Mouse (Mus musculus) testis, adult 2 months (tissue): Measurements from ENCODE around the gene S1pr1. TPM values are rescaled to one million over a fixed set of nuclear protein-coding genes. Genes with fewer than 3 reads are reported as not detected.

Experiments
- H3K27ac ChIP-seq: fragments of 200-500 bp; 2 replicates; pipeline ENCODE4 v1.5.1; 2012; ENCODE audit warnings: low read depth, low read length; ENCODE audit not compliant: control insufficient read depth, insufficient read depth
- H3K27me3 ChIP-seq: fragments of 200-500 bp; 2 replicates; pipeline ENCODE4 v1.6.1; 2012; ENCODE audit warnings: mild to moderate bottlenecking, low read length, moderate library complexity; ENCODE audit not compliant: control insufficient read depth, insufficient read depth
- H3K36me3 ChIP-seq: fragments of 200-500 bp; 2 replicates; pipeline ENCODE4 v1.6.1; 2012; ENCODE audit warnings: mild to moderate bottlenecking, low read length; ENCODE audit not compliant: control insufficient read depth, insufficient read depth
- H3K4me1 ChIP-seq: fragments of 200-500 bp; 2 replicates; pipeline ENCODE4 v1.6.1; 2012; ENCODE audit warnings: low read length; ENCODE audit not compliant: control insufficient read depth, insufficient read depth
- H3K4me3 ChIP-seq: fragments of 200-500 bp; 2 replicates; pipeline ENCODE4 v1.5.1; 2012; ENCODE audit warnings: low read depth, mild to moderate bottlenecking, low read length, moderate library complexity, mixed read lengths; ENCODE audit not compliant: control insufficient read depth
- CTCF ChIP-seq: fragments of 200-500 bp; IDR thresholded peaks from 2 replicates; pipeline ENCODE4 v1.5.1; 2012; ENCODE audit warnings: low read depth, mild to moderate bottlenecking, inconsistent platforms, low read length, moderate library complexity; ENCODE audit not compliant: control insufficient read depth, insufficient read depth, insufficient replicate concordance
- POLR2A ChIP-seq: fragments of 200-500 bp; IDR thresholded peaks from 2 replicates; pipeline ENCODE4 v1.6.1; 2012; ENCODE audit warnings: low read depth, mild to moderate bottlenecking, inconsistent platforms, low read length, moderate library complexity; ENCODE audit not compliant: control insufficient read depth
- polyA plus RNA-seq: library from polyadenylated mRNA; depleted of rRNA; stranded (reverse); fragments of >200 nt; gene quantifications from 2 replicates; pipeline ENCODE4 v1.2.3, GENCODE M21; 2012

The S1pr1 gene
- polyA plus RNA-seq, 1 experiment = 2.1 TPM

DNA sequence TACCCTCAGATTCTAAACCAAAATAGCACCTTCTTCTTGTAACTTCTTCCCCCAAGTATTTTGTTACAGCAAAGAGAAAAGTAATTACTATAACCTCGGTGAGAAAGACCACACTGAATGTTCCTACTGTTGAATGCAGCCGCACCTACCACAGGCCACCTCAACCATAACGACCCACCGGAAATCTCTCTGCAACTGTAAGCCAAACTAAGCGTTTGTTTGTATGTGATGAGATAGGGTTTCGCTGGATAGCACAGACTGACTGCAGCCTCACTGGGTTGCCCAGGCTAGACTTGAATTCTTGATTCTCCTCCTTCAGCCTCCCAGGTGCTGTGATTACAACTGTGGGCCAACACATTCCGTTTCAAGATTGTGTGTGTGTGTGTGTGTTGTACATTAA, 15.5 kb upstream of the S1pr1 start:
- no peaks in the 10 kb centered on the region for H3K4me1 ChIP-seq
- no peak overlapping the region for H3K4me3 ChIP-seq
- TF ChIP-seq CTCF = no peak
- TF ChIP-seq POLR2A = no peak
- H3K27ac ChIP-seq = no peak overlapping the region
- H3K36me3 ChIP-seq = no peaks in the 10 kb centered on the region
- no peaks in the 10 kb centered on the region for H3K27me3 ChIP-seq

DNA sequence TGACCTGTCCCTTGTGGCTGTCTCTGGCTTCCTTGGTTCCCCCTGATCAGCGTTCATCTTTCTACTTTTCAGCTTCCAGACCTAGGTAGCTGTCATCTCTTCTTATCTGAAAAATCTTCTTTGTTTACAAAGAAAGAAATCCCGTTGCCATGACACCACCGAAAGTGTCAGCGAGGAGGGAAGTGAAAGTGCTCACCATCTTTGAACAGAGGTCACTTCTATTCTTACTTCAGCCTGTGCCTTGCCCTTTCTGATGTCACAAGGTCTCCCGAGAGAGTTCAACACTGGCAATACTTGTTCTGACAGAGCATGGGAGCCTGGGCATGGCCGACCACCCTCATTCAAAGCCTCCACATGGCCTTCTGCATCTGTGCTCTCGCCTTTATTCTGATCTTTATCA, 14.3 kb upstream of the S1pr1 start:
- Histone ChIP-seq H3K27ac (no peak overlapping the region), H3K36me3 (no peaks in the 10 kb centered on the region), H3K27me3 (no peaks in the 10 kb centered on the region), H3K4me3 (no peak overlapping the region), H3K4me1 (no peaks in the 10 kb centered on the region)
- TF ChIP-seq CTCF (no peak), POLR2A (no peak)

DNA sequence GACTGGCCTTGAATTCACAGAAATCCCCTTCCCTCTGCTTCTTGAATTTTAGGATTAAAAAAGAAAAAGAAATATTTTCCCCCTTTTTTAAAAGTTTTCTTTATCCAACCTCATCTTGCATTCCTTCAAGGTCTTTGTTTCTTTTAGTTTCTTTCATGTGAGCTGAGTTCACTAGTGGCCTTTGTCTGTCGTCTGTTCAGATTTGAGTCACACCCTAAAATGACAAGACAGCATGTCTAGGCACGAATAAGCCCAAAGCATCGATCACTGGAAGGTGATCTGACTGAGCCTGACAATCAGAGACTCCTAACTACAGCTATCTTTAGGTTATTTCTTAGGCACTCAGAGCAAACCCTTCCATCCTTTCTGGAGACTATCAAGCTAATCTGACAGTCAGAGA, 13.3 kb upstream of the S1pr1 start:
- no peak for TF ChIP-seq POLR2A
- no peak for TF ChIP-seq CTCF
- Histone ChIP-seq H3K4me1 (no peaks in the 10 kb centered on the region), H3K36me3 (no peaks in the 10 kb centered on the region), H3K27me3 (no peaks in the 10 kb centered on the region), H3K27ac (no peak overlapping the region), H3K4me3 (no peak overlapping the region)

DNA sequence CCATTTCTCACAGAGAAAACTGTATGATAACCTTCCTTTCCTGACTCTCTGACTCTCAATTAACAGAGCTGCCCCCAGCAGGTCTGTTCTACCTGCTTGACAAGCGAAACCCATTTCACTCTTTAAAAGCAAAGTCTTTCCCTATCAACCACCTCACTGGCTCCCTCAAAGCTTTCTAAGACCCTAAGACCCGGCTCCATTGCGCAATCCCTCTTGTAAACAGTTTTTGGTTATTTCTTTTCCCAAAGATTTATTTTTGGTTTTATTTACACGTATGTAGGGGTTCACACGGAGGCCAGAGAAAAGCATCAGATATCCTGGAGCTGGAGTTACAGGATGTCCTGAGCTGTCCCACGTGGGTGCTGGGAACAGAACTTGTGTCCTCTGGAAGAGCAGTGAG, 4.0 kb upstream of the S1pr1 start:
- H3K36me3 ChIP-seq = no peaks in the 10 kb centered on the region
- no peak overlapping the region for H3K27ac ChIP-seq
- TF ChIP-seq POLR2A = no peak
- no peak for TF ChIP-seq CTCF
- peaks cover 7% of the 10 kb centered on the region for H3K27me3 ChIP-seq
- H3K4me3 ChIP-seq = no peak overlapping the region
- peaks cover 9% of the 10 kb centered on the region for H3K4me1 ChIP-seq

DNA sequence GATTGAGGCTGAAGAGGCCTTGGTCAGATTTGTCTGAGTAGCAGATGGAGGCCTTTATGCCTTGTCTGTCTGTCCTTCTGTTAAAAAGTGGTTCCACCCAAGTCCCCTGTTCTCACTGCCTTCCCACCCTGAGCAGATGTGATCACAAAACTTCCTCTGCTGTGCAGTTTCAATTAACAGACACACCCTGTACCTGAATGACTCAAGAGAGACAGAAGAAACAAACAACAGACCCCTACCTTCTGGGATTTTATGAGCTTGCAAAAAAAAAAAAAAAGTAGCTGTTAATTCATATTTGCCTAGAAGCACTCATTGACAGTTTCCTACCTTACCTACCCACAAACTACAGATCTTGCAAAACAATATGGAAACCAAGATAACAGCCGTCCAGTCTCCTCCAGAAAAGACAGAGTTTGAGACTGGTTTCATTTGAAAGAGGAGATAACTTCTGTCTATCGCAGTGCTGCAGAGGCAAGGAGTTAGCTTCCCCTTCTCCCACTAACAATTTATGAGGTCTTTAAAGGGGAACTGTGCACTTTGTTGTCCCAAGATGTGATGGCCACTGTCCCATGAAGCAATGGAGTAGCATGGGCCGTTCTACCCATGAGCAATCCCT, 1.1 kb upstream of the S1pr1 start:
- H3K4me1 ChIP-seq = peaks cover 13% of the 10 kb centered on the region
- TF ChIP-seq CTCF (no peak), POLR2A (no peak)
- no peak overlapping the region for H3K4me3 ChIP-seq
- H3K27me3 ChIP-seq = peaks cover 7% of the 10 kb centered on the region
- H3K27ac ChIP-seq = no peak overlapping the region
- no peaks in the 10 kb centered on the region for H3K36me3 ChIP-seq

DNA sequence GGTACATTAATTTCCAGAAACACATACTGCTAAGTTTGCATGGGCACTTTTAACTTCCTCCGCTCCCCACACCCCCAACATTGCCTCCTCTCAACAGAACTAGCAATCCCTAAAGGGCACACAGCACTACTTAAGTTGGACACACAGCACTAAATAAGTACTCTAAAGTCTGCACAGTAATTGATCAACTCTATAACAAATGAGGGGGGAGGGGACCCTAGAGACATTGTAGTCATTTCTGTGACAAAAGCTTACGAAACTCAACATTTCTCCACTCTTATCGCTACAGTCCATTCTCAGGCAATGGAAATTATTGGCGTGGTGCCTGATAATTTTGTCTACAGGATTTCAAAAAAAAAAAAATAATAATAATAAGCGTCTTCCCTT, 830 bp downstream of the S1pr1 start:
- peak overlapping the region; percentile 34; the same call in 1 of the 2 replicates for H3K4me3 ChIP-seq
- H3K27ac ChIP-seq = no peak overlapping the region
- no peaks in the 10 kb centered on the region for H3K36me3 ChIP-seq
- peaks cover 13% of the 10 kb centered on the region for H3K4me1 ChIP-seq
- no peak for TF ChIP-seq POLR2A
- no peak for TF ChIP-seq CTCF
- peaks cover 7% of the 10 kb centered on the region for H3K27me3 ChIP-seq

DNA sequence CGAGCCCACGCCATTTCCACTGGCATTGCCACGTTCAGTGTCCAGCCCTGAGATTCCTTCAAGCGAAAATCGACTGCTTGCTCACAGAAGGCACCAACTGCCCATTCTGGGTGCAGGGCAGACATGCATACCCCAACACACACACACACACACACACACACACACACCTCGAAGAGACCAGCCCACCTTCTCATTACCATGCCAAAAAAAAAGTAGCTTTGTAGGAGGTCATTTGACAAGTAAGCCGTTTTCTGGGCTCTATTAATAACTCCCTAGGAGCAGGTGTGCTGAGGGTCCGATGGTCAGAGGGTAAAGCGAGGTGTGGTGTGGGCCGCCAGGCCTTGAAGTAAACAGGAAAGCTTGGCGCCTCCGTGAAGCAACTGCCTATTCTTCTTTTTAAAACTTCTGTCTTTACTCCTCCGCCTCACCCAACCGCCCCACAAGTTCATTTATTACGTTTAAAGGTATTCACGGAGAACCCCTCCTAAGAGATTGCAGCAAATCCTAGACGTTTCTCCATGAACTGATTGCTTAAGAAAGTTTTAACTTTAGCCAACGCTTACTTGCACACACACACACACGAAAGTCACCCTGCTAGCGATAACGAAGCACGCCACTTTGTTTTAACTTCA, 1.3 kb downstream of the S1pr1 start:
- TF ChIP-seq CTCF (no peak), POLR2A (no peak)
- Histone ChIP-seq H3K36me3 (no peaks in the 10 kb centered on the region), H3K27ac (no peak overlapping the region)

DNA sequence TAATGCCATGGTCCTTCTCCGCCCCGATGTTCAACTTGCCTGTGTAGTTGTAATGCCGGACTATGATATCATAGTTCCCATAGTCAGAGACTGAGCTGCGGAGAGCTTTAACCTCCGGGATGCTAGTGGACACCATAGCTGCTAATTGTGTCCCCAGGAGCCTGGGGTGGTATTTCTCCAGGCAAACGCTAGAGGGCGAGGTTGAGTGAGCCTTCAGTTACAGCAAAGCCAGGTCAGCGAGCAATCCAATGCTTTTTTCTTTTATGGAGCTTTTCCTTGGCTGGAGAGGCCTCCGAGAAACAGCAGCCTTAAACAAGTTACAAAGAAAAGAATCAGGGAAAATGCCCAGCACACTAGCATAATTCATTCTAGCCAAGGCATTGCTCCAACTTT, 2.1 kb downstream of the S1pr1 start:
- H3K4me3 ChIP-seq = peak overlapping the region; percentile 57; the same call in 1 of the 2 replicates
- TF ChIP-seq POLR2A (no peak), CTCF (peak; percentile 77)
- H3K27ac ChIP-seq = no peak overlapping the region
- H3K4me1 ChIP-seq = peaks cover 13% of the 10 kb centered on the region
- H3K36me3 ChIP-seq = no peaks in the 10 kb centered on the region
- peaks cover 7% of the 10 kb centered on the region for H3K27me3 ChIP-seq

More for the DNA sequence above, 1.3 kb downstream of the S1pr1 start:
- peak overlapping the region; percentile 34; the same call in 1 of the 2 replicates for H3K4me3 ChIP-seq
- H3K4me1 ChIP-seq = peaks cover 13% of the 10 kb centered on the region
- peaks cover 7% of the 10 kb centered on the region for H3K27me3 ChIP-seq
